Mouse (Mus musculus) thymus, adult 2 months (tissue): ENCODE measurements around the gene Nr1h2.

Experiments used
- CTCF ChIP-seq: fragments of 200-500 bp; IDR thresholded peaks from 2 replicates; pipeline ENCODE4 v1.5.1; 2012; ENCODE audit warnings: mild to moderate bottlenecking, control low read depth, low read length, moderate library complexity, borderline replicate concordance; ENCODE audit not compliant: control insufficient read depth, poor library complexity, insufficient read depth; ENCODE audit errors: extremely low read depth
- POLR2A ChIP-seq: fragments of 200-500 bp; IDR thresholded peaks from 2 replicates; pipeline ENCODE4 v1.6.1; 2012; ENCODE audit warnings: mild to moderate bottlenecking, low read length, control low read depth, moderate library complexity; ENCODE audit not compliant: control insufficient read depth, poor library complexity, insufficient read depth; ENCODE audit errors: extremely low read depth

DNA sequence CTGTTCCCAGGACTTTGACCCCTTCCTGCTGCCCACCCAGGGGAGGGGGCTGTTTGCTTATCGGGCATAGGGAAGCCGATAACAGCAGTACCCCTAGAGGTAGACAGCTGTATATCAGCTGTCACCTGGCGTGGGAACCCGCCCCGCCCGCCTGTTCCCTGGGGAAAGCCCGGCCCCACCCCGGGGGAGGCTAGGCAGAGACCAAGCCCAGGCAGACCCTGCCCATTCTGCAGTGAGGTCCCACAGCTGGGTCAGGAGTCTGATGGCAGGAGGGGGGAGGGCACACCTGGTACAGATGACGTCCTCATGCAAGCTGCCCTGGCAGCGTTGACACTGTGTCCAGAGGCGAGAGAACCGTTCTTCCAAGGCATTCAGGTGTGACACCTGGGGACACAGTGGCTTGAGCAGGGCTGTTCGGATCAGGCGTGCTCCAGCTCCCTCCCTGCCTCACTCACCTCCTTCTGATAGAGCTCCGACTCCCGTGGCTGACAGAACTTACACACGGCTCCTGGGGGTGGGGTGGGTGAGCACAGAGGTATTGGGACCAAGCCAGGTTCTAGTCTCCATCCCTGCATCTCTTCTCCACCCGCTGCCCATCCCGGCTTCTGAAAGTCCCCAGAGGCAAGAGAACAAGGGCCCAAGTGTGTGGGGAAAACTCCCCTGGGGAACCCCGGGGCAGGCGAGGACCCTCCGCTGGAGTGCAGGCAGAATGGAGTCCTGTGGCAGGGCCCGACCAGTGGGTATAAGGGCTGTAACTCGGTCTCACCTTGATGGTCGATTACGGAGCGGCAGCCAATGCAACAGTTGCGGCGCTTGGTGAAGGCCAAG, 20.6 kb downstream of the Nr1h2 start:
- TF ChIP-seq POLR2A (no peak), CTCF (no peak)
